Mouse (Mus musculus) stomach, postnatal 0 days (tissue): ENCODE data around the gene Pik3ip1. TPM values are rescaled to one million over a fixed set of nuclear protein-coding genes. Genes with fewer than 3 reads are reported as not detected.
A peak's percentile ranks its signal among the peaks of the same experiment; 100 is the strongest.

Experiments used
- ATAC-seq: fragments of 200-750 bp; cut with Nextera tagmentation; 2 replicates; pipeline ENCODE4 v1.8.0; 2017; ENCODE audit not compliant: low FRiP score, low TSS enrichment
- DNase-seq: peaks from one replicate; pipeline ENCODE4 v3.0.0-alpha.2; 2016; ENCODE audit warnings: low spot score
- H3K27ac ChIP-seq: fragments of 300-500 bp; sonication (generic); replicated peaks from 2 replicates; pipeline ENCODE4 v1.5.1; 2014; ENCODE audit warnings: mild to moderate bottlenecking, control low read depth
- H3K27me3 ChIP-seq: fragments of 300-500 bp; sonication (generic); 2 replicates; pipeline ENCODE4 v1.6.1; 2014; ENCODE audit warnings: low read length; ENCODE audit not compliant: control insufficient read depth, insufficient read depth
- H3K36me3 ChIP-seq: fragments of 300-500 bp; sonication (generic); 2 replicates; pipeline ENCODE4 v1.6.1; 2014; ENCODE audit warnings: low read length, mixed read lengths; ENCODE audit not compliant: control insufficient read depth, insufficient read depth
- H3K4me1 ChIP-seq: fragments of 300-500 bp; sonication (generic); replicated peaks from 2 replicates; pipeline ENCODE4 v1.6.1; 2014; ENCODE audit warnings: antibody characterized with exemption; ENCODE audit not compliant: control insufficient read depth, insufficient read depth
- H3K4me2 ChIP-seq: fragments of 300-500 bp; sonication (generic); replicated peaks from 2 replicates; pipeline ENCODE4 v1.6.1; 2014; ENCODE audit warnings: low read depth, mild to moderate bottlenecking, control low read depth, moderate library complexity
- H3K4me3 ChIP-seq: fragments of 300-500 bp; sonication (generic); 2 replicates; pipeline ENCODE4 v1.5.1; 2014; ENCODE audit warnings: low read depth, low read length, control low read depth
- H3K9ac ChIP-seq: fragments of 300-500 bp; sonication (generic); 2 replicates; pipeline ENCODE4 v1.6.1; 2014; ENCODE audit warnings: mild to moderate bottlenecking, low read length, control low read depth, mixed read lengths
- H3K9me3 ChIP-seq: fragments of 300-500 bp; sonication (generic); 2 replicates; pipeline ENCODE4 v1.6.1; 2016; ENCODE audit warnings: low read length; ENCODE audit not compliant: control insufficient read depth
- CTCF ChIP-seq: IDR thresholded peaks from 2 replicates; pipeline ENCODE4 v1.5.1; 2016; ENCODE audit warnings: antibody characterized with exemption, low read depth, mild to moderate bottlenecking, moderate library complexity
- EP300 ChIP-seq: optimal IDR thresholded peaks from 2 replicates; pipeline ENCODE3; 2016; ENCODE audit warnings: antibody characterized with exemption
- WGBS: fragments of 180-500 bp; shearing (Covaris S2); extraction: QIAGEN DNeasy Blood & Tissue Kit; methylation state at CpG from one replicate; pipeline ENCODE4 v1.1.7; 2014; 5-methylcytosine and 5-hydroxymethylcytosine counted together
- polyA plus RNA-seq: library from polyadenylated mRNA; unstranded; fragments of >200 nt; fragmentation: Nextera tagmentation; extraction: Ambion mirVana; gene quantifications from 2 replicates; pipeline ENCODE4 v1.2.1, GENCODE M21; 2015

Gene Pik3ip1
- polyA plus RNA-seq, 1 experiment from 2014 or later: 8.9 TPM

DNA sequence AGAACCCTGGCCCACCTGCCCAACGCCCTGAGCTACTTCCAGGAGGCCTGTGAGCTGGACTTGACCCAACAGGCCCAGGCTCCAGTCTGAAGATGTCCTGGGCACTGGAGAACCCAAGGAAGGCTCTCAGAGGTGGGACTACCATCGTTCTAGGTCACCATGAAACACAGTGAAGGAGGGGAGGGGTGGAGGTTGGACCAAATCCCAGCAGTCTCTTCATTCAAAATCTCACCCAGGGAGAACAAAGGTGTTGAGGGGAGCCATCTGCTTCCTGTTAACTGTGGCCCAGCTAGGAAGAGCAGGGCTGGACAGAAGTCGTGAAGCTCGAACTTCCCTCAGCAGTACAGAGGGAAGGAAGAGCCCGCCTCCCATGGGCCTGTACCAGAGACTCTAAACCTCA lies 59.8 kb downstream of the Pik3ip1 start:
- no peaks in the 10 kb centered on the region for H3K27me3 ChIP-seq
- H3K27ac ChIP-seq: peak overlapping the region; percentile 65
- WGBS: 68% methylated on average over 5 of the region's 5 CpGs
- no peaks in the 10 kb centered on the region for H3K4me1 ChIP-seq
- ATAC-seq: no peak
- DNase-seq: no peak
- no peak overlapping the region for H3K4me3 ChIP-seq
- H3K9me3 ChIP-seq: no peaks in the 10 kb centered on the region
- TF ChIP-seq CTCF (no peak), EP300 (no peak)
- no peak overlapping the region for H3K9ac ChIP-seq
- no peaks in the 10 kb centered on the region for H3K36me3 ChIP-seq
- no peak overlapping the region for H3K4me2 ChIP-seq

DNA sequence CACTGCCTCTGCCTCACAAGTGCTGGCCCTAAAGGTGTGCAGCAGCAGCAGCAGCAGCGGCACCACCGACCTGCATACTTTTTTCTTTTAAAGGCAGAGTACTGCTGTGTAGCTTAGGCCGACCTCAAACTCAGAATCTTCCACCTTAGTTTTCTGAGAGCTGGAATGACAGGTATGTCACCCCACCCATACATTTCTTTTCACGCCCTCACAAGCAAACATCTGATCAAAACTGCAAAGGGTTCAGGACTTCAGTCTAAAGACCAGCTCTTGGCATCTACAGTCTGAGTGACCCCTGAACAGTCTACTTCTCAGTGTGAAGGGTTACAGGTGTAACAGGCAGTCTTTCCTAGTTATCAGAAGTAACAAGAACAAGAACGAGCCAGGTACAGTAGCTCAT lies 60.6 kb downstream of the Pik3ip1 start:
- Histone ChIP-seq H3K27me3 (no peaks in the 10 kb centered on the region), H3K36me3 (no peaks in the 10 kb centered on the region; the same call in 1 of the 2 replicates), H3K4me3 (no peak overlapping the region), H3K4me2 (no peak overlapping the region), H3K9me3 (no peaks in the 10 kb centered on the region), H3K4me1 (no peaks in the 10 kb centered on the region), H3K27ac (peak overlapping the region; percentile 65), H3K9ac (no peak overlapping the region)
- 56% methylated on average over 5 of the region's 5 CpGs for WGBS
- ATAC-seq (peak; percentile 11; the same call in 1 of the 2 replicates), DNase-seq (peak; percentile 26)
- no peak for TF ChIP-seq EP300
- no peak for TF ChIP-seq CTCF

DNA sequence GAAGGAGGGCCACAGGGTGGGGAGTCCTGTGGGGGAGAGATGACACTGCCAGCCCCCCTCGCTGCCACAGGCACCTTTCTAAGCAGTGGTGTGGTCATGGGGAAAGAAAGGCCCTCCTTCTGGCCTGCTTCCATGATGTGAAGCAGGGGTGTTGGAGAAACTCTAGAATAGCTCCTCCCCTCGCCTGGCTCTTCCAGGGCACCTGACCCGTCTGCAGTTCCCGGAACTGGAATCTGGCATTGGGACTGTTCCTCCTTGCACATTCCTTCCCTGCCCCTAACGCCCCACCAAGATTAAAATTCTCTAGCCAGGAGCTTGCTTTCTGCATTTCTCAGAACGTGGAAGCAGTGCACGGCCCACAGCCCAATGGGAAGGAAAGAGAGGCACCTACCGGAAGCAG lies 62.3 kb downstream of the Pik3ip1 start:
- Histone ChIP-seq H3K27ac (peak overlapping the region; percentile 71), H3K27me3 (no peaks in the 10 kb centered on the region), H3K4me2 (no peak overlapping the region), H3K9me3 (no peaks in the 10 kb centered on the region), H3K4me1 (no peaks in the 10 kb centered on the region), H3K9ac (no peak overlapping the region; the same call in 1 of the 2 replicates), H3K36me3 (no peaks in the 10 kb centered on the region; the same call in 1 of the 2 replicates), H3K4me3 (no peak overlapping the region)
- TF ChIP-seq EP300 (no peak), CTCF (peak; percentile 8; the same call in 1 of the 2 replicates)
- peak; percentile 77 for DNase-seq
- ATAC-seq: peak; percentile 77
- WGBS: 45% methylated on average over 8 of the region's 8 CpGs

Other genes starting within 250 kb of the Pik3ip1 start
- 5.7 and 7.4 TPM in 2 replicates for gene Sfi1, start 136.9 kb upstream of the Pik3ip1 start, polyA plus RNA-seq
- gene Eif4enif1, start 128.0 kb upstream of the Pik3ip1 start, polyA plus RNA-seq: 15.3 and 19.8 TPM in 2 replicates
- 103 and 109 TPM in 2 replicates for gene Drg1, start 64.0 kb upstream of the Pik3ip1 start, polyA plus RNA-seq
- 12.2 and 14.1 TPM in 2 replicates for gene Patz1, start 41.5 kb upstream of the Pik3ip1 start, polyA plus RNA-seq
- 69.3 and 73.9 TPM in 2 replicates for gene Limk2, start 78.8 kb downstream of the Pik3ip1 start, polyA plus RNA-seq
- gene Rnf185, start 122.0 kb downstream of the Pik3ip1 start, polyA plus RNA-seq: 19.4 and 20.9 TPM in 2 replicates
- gene Pla2g3, start 157.9 kb downstream of the Pik3ip1 start, polyA plus RNA-seq: 9.4 and 11.0 TPM in 2 replicates
- 2.4 and 2.7 TPM in 2 replicates for gene Inpp5j, start 174.4 kb downstream of the Pik3ip1 start, polyA plus RNA-seq
- gene Selenom, start 184.3 kb downstream of the Pik3ip1 start, polyA plus RNA-seq: 179 and 191 TPM in 2 replicates
- gene Smtn, start 210.2 kb downstream of the Pik3ip1 start, polyA plus RNA-seq: 103 TPM in 2 replicates